Mouse (Mus musculus): Measurements from ENCODE around the gene Ica1. TPM values are rescaled to one million over a fixed set of nuclear protein-coding genes. Genes with fewer than 3 reads are reported as not detected.

Gene Ica1
- polyA plus RNA-seq, 1 experiment from 2014 or later, result 5.3 TPM

- Histone ChIP-seq H3K4me2 (no peak overlapping the region), H3K36me3 (replicated peaks) (no peaks in the 10 kb centered on the region), H3K4me1 (replicated peaks) (0 out of 2 replicates have a peak, but pooled peaks cover 2% of the 10 kb centered on the region), H3K27me3 (no peaks in the 10 kb centered on the region), H3K27ac (replicated peaks) (no peak overlapping the region), H3K9me3 (replicated peaks) (no peaks in the 10 kb centered on the region), H3K9ac (no peak overlapping the region), H3K4me3 (replicated peaks) (no peak overlapping the region)
- WGBS (ENCODE audit: insufficient replicate concordance), result 67% methylated on average over 4 of the region's 4 CpGs
- ATAC-seq (ENCODE audit: insufficient read depth), result no peak
Observed at GRCm38 (mm10) chr6:8658431-8658830, 119.9 kb downstream of the Ica1 start.

GRCm38 (mm10) chr6:8657459-8657858 is 120.8 kb downstream of the Ica1 start:
- no peak for ATAC-seq (ENCODE audit: insufficient read depth)

GRCm38 (mm10) chr6:8655454-8655853 is 122.8 kb downstream of the Ica1 start:
- 59% methylated on average over 2 of the region's 2 CpGs for WGBS (ENCODE audit: insufficient replicate concordance)
- 0 out of 2 replicates have a peak, but pooled peaks cover 2% of the 10 kb centered on the region for H3K4me1 ChIP-seq (replicated peaks)
- no peaks in the 10 kb centered on the region for H3K9me3 ChIP-seq (replicated peaks)
- no peak overlapping the region for H3K4me3 ChIP-seq (replicated peaks)
- no peaks in the 10 kb centered on the region for H3K36me3 ChIP-seq (replicated peaks)
- no peaks in the 10 kb centered on the region for H3K27me3 ChIP-seq
- ATAC-seq (ENCODE audit: insufficient read depth), result no peak
- H3K27ac ChIP-seq (replicated peaks), result no peak overlapping the region
- H3K4me2 ChIP-seq, result no peak overlapping the region
- H3K9ac ChIP-seq, result no peak overlapping the region

More at GRCm38 (mm10) chr6:8657459-8657858, 120.8 kb downstream of the Ica1 start:
- Histone ChIP-seq H3K36me3 (replicated peaks) (no peaks in the 10 kb centered on the region), H3K9me3 (replicated peaks) (no peaks in the 10 kb centered on the region), H3K9ac (no peak overlapping the region), H3K4me3 (replicated peaks) (no peak overlapping the region), H3K27ac (replicated peaks) (no peak overlapping the region), H3K27me3 (no peaks in the 10 kb centered on the region), H3K4me2 (no peak overlapping the region), H3K4me1 (replicated peaks) (0 out of 2 replicates have a peak, but pooled peaks cover 2% of the 10 kb centered on the region)
- 52% methylated on average over 3 of the region's 3 CpGs for WGBS (ENCODE audit: insufficient replicate concordance)

- WGBS (ENCODE audit: insufficient replicate concordance), result 62% methylated on average over 7 of the region's 7 CpGs
- no peak overlapping the region for H3K4me2 ChIP-seq
- ATAC-seq (ENCODE audit: insufficient read depth), result no peak
- no peak overlapping the region for H3K27ac ChIP-seq (replicated peaks)
- no peak overlapping the region for H3K9ac ChIP-seq
- no peak overlapping the region for H3K4me3 ChIP-seq (replicated peaks)
- H3K4me1 ChIP-seq (replicated peaks), result peaks cover 16% of the 10 kb centered on the region
- no peaks in the 10 kb centered on the region for H3K9me3 ChIP-seq (replicated peaks)
- no peaks in the 10 kb centered on the region for H3K27me3 ChIP-seq
- H3K36me3 ChIP-seq (replicated peaks), result no peaks in the 10 kb centered on the region
Observed at GRCm38 (mm10) chr6:8650413-8650812, 127.9 kb downstream of the Ica1 start.

- WGBS (ENCODE audit: insufficient replicate concordance), result 59% methylated on average over 4 of the region's 4 CpGs
- Histone ChIP-seq H3K36me3 (replicated peaks) (no peaks in the 10 kb centered on the region), H3K9ac (no peak overlapping the region), H3K27me3 (no peaks in the 10 kb centered on the region), H3K27ac (replicated peaks) (no peak overlapping the region), H3K9me3 (replicated peaks) (no peaks in the 10 kb centered on the region), H3K4me2 (no peak overlapping the region), H3K4me1 (replicated peaks) (peaks cover 13% of the 10 kb centered on the region), H3K4me3 (replicated peaks) (no peak overlapping the region)
- ATAC-seq (ENCODE audit: insufficient read depth), result no peak
Observed at GRCm38 (mm10) chr6:8649295-8649865, 128.9 kb downstream of the Ica1 start.

- Histone ChIP-seq H3K4me2 (no peak overlapping the region), H3K9me3 (replicated peaks) (no peaks in the 10 kb centered on the region), H3K9ac (no peak overlapping the region), H3K4me3 (replicated peaks) (no peak overlapping the region), H3K27ac (replicated peaks) (no peak overlapping the region), H3K27me3 (no peaks in the 10 kb centered on the region), H3K4me1 (replicated peaks) (peaks cover 13% of the 10 kb centered on the region), H3K36me3 (replicated peaks) (no peaks in the 10 kb centered on the region)
- no peak for ATAC-seq (ENCODE audit: insufficient read depth)
- WGBS (ENCODE audit: insufficient replicate concordance), result 58% methylated on average over 10 of the region's 10 CpGs
Observed at GRCm38 (mm10) chr6:8648185-8648901, 129.9 kb downstream of the Ica1 start.

GRCm38 (mm10) chr6:8647513-8648184 is 130.6 kb downstream of the Ica1 start:
- Histone ChIP-seq H3K27me3 (no peaks in the 10 kb centered on the region), H3K9me3 (replicated peaks) (no peaks in the 10 kb centered on the region), H3K4me3 (replicated peaks) (no peak overlapping the region), H3K4me1 (replicated peaks) (peaks cover 13% of the 10 kb centered on the region), H3K9ac (no peak overlapping the region), H3K27ac (replicated peaks) (no peak overlapping the region), H3K4me2 (0 out of 2 replicates have a peak overlapping the region, but pooled peaks have one; percentile 10), H3K36me3 (replicated peaks) (no peaks in the 10 kb centered on the region)
- WGBS (ENCODE audit: insufficient replicate concordance), result 28% methylated on average over 7 of the region's 7 CpGs
- ATAC-seq (ENCODE audit: insufficient read depth), result peak; percentile 80

GRCm38 (mm10) chr6:8645708-8646107 is 132.6 kb downstream of the Ica1 start:
- Histone ChIP-seq H3K9me3 (replicated peaks) (no peaks in the 10 kb centered on the region), H3K27me3 (no peaks in the 10 kb centered on the region), H3K36me3 (replicated peaks) (no peaks in the 10 kb centered on the region), H3K4me2 (no peak overlapping the region), H3K9ac (no peak overlapping the region), H3K27ac (replicated peaks) (no peak overlapping the region), H3K4me1 (replicated peaks) (peaks cover 13% of the 10 kb centered on the region), H3K4me3 (replicated peaks) (no peak overlapping the region)
- 38% methylated on average over 2 of the region's 2 CpGs for WGBS (ENCODE audit: insufficient replicate concordance)
- no peak for ATAC-seq (ENCODE audit: insufficient read depth)

GRCm38 (mm10) chr6:8644703-8645102 is 133.6 kb downstream of the Ica1 start:
- H3K4me3 ChIP-seq (replicated peaks), result no peak overlapping the region
- H3K4me1 ChIP-seq (replicated peaks), result peaks cover 13% of the 10 kb centered on the region
- 65% methylated on average over 10 of the region's 10 CpGs for WGBS (ENCODE audit: insufficient replicate concordance)
- no peaks in the 10 kb centered on the region for H3K9me3 ChIP-seq (replicated peaks)
- no peaks in the 10 kb centered on the region for H3K36me3 ChIP-seq (replicated peaks)
- no peaks in the 10 kb centered on the region for H3K27me3 ChIP-seq
- H3K4me2 ChIP-seq, result no peak overlapping the region
- no peak overlapping the region for H3K9ac ChIP-seq
- ATAC-seq (ENCODE audit: insufficient read depth), result no peak
- H3K27ac ChIP-seq (replicated peaks), result no peak overlapping the region

GRCm38 (mm10) chr6:8640863-8641262 is 137.4 kb downstream of the Ica1 start:
- ATAC-seq (ENCODE audit: insufficient read depth), result no peak

GRCm38 (mm10) chr6:8639526-8639925 is 138.8 kb downstream of the Ica1 start:
- WGBS (ENCODE audit: insufficient replicate concordance), result 39% methylated on average over 2 of the region's 2 CpGs
- no peaks in the 10 kb centered on the region for H3K4me1 ChIP-seq (replicated peaks)
- no peaks in the 10 kb centered on the region for H3K36me3 ChIP-seq (replicated peaks)
- no peak overlapping the region for H3K4me3 ChIP-seq (replicated peaks)
- no peak overlapping the region for H3K9ac ChIP-seq
- H3K27ac ChIP-seq (replicated peaks), result no peak overlapping the region
- no peak for ATAC-seq (ENCODE audit: insufficient read depth)
- no peaks in the 10 kb centered on the region for H3K9me3 ChIP-seq (replicated peaks)
- H3K27me3 ChIP-seq, result no peaks in the 10 kb centered on the region
- no peak overlapping the region for H3K4me2 ChIP-seq

More at GRCm38 (mm10) chr6:8640863-8641262, 137.4 kb downstream of the Ica1 start:
- H3K4me3 ChIP-seq (replicated peaks), result no peak overlapping the region
- H3K4me1 ChIP-seq (replicated peaks), result no peaks in the 10 kb centered on the region
- no peaks in the 10 kb centered on the region for H3K36me3 ChIP-seq (replicated peaks)
- no peaks in the 10 kb centered on the region for H3K27me3 ChIP-seq
- no peak overlapping the region for H3K9ac ChIP-seq
- H3K9me3 ChIP-seq (replicated peaks), result no peaks in the 10 kb centered on the region
- H3K27ac ChIP-seq (replicated peaks), result no peak overlapping the region
- H3K4me2 ChIP-seq, result no peak overlapping the region
- 36% methylated on average over 5 of the region's 5 CpGs for WGBS (ENCODE audit: insufficient replicate concordance)
